Comparison of ENCODE assay signal across 23 mouse cellular contexts in genomic region chr9:81140158-81140557, GRCm38 (mm10).
DNase-seq lines count a peak whose midpoint lies in the region; ATAC-seq lines count a peak whose summit lies in the region.
"Had no signal": no experiment of that assay in that cellular context is flagged by ENCODE, and none has a peak within 500 bp of the region (broad histone marks: within the 10 kb centered on the region; RNA-seq: fewer than 3 reads in every experiment).

No protein-coding gene starts in this region.

- no peak overlapping the region for H3K27ac ChIP-seq in midbrain, embryonic 15.5 days

- H3K9me3 ChIP-seq in midbrain, embryonic 15.5 days, result no peaks in the 10 kb centered on the region

- no peaks in the 10 kb centered on the region for H3K4me1 ChIP-seq in midbrain, embryonic 15.5 days

- peak; percentile 68 for ATAC-seq in granulocyte monocyte progenitor cell, adult 5-6 weeks (replicated peaks; ENCODE audit: poor library complexity, severe bottlenecking)
- peak; percentile 66 for ATAC-seq in megakaryocyte progenitor cell, adult 5-6 weeks (replicated peaks; ENCODE audit: poor library complexity)
- ATAC-seq in midbrain, embryonic 15.5 days (replicated peaks), result no peak
- ATAC-seq: activated CD4-positive, CD25-positive, alpha-beta regulatory T cell, adult 4 months; CD4-positive, CD25-positive, alpha-beta regulatory T cell, adult 4 months; Patski had no signal

- no peak overlapping the region for H3K4me3 ChIP-seq in midbrain, embryonic 15.5 days

- DNase-seq in 416B (ENCODE audit: low read depth), result peak; percentile 35
- DNase-seq in adrenal gland, postnatal 14 days, result no peak
- no peak for DNase-seq in adrenal gland, postnatal 4 days (ENCODE audit: low spot score in 2 of 2)
- DNase-seq: adrenal gland, adult 2 months; adrenal gland, adult 8-10 months; adrenal gland, postnatal 10 days; adrenal gland, postnatal 25 days; adrenal gland, postnatal 36 days; B cell, adult 2 months; cerebellum, adult 11 months; cerebellum, adult 11-12 months; cerebellum, adult 18-20 months; cerebellum, adult 2 months; cerebellum, adult 8-10 months; cerebellum, adult 9-10 months had no signal

- H3K36me3 ChIP-seq in midbrain, embryonic 15.5 days (replicated peaks), result no peaks in the 10 kb centered on the region
- H3K36me3 ChIP-seq: G1E had no signal

- no peak overlapping the region for H3K4me2 ChIP-seq in midbrain, embryonic 15.5 days

- WGBS in midbrain, embryonic 15.5 days, result 95% methylated on average over 3 of the region's 3 CpGs

- H3K9ac ChIP-seq in midbrain, embryonic 15.5 days, result no peak overlapping the region

- H3K27me3 ChIP-seq in midbrain, embryonic 15.5 days (replicated peaks), result no peaks in the 10 kb centered on the region
- H3K27me3 ChIP-seq: CH12.LX, Patski had no signal
